Mouse (Mus musculus): ENCODE measurements around the gene Trcg1.
A peak's percentile ranks its signal among the peaks of the same experiment; 100 is the strongest.

Gene Trcg1

DNA sequence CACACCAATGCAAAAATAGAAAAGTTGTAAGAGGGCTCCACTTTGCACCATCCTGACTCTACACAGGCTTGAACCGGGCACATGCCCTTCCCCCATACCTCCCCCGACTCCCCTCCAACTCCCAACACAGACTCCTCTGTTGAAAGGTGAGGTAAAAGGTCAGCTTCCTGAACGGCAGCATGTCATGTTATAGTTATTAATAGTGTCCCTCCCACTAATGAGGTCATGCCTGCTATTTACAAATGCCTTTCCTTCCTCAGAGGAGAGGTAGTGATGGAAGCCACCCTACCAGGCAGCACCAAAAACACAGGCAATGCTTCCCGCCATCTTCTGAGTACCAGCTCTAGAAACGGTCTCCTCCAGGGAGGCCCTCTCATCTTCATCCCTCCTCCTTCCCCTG lies 28.8 kb downstream of the Trcg1 start:
- no peak for DNase-seq

- no peak for DNase-seq
Observed at GRCm38 (mm10) chr9:57267421-57267820, 31.1 kb downstream of the Trcg1 start.

DNA sequence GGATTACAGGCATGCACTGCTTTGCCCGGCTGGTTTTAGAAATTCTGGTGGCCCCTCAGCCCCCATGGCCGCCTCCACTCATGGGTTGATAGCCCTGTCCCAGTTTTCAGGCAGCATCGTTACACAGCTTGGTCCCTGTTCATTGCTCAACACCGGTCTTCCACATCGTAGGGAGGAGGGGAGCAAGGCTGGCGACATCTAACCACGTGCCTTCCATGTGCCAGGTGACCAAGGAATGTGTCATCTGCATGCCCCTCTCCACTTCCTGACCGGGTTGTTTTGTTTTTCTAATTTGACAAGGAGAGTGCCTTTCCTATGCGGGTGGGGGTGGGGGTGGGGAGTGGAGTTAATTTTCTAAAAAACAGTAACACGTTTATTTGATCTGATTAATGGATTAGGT lies 31.7 kb downstream of the Trcg1 start:
- no peak for DNase-seq

GRCm38 (mm10) chr9:57268575-57268974 lies 32.2 kb downstream of the Trcg1 start:
- no peak for DNase-seq

DNA sequence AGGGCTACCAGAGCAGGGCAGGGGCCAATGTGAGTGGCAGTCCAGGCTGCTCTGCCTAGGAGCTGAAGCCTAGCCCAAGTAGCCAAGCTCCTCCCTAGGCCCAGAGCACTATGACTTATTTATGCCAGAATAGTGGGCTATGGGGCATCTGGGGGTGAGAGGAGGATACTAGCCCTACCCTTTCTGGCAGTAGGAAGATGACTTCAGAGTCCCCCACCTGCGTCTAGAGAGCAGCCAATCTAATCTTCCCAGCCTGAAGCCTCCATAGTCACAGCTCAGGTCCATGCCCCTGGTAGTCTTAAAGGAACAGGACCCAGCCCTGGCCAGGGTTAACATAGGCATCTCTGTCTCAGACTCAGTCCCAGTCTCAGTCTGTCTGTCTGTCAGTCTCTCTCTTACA lies 33.0 kb downstream of the Trcg1 start:
- no peak for DNase-seq

GRCm38 (mm10) chr9:57270399-57270798 lies 34.0 kb downstream of the Trcg1 start:
- DNase-seq: no peak

GRCm38 (mm10) chr9:57271081-57271480 lies 34.7 kb downstream of the Trcg1 start:
- DNase-seq: no peak

DNA sequence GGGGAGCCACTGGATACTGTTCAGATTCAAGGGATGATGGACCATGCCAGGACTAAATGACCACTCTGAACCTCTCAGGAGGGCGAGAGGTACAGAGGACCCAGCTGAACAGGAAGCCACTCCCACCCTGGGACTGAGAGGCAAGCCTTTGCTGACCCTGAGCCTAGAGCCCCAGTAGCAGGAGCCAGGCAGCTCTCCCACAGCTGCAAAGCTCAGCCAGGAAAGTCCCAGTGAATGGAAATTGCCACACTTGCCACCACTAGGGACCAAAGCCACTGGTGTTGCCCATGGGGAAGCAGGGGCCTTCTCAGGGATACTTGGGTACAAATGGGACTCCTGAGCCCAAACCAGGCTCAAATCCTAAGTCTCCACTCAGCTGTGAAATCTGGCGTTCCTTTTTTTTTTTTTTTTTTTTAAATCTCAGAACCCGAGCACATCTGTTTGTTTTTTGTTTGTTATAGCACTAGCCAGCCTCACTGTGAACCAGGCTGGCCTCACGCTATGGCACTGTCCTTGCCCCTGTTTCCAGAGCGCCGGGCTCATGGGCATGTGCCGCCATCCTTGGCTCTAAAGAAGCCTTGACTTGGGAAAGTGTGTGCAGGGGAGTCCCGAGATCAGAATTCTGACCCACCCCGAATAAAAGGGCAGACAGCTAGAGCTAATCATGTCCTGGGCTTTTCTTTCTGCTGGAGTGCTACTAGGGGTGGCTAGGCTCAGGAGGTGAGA lies 35.6 kb downstream of the Trcg1 start:
- DNase-seq: no peak

DNA sequence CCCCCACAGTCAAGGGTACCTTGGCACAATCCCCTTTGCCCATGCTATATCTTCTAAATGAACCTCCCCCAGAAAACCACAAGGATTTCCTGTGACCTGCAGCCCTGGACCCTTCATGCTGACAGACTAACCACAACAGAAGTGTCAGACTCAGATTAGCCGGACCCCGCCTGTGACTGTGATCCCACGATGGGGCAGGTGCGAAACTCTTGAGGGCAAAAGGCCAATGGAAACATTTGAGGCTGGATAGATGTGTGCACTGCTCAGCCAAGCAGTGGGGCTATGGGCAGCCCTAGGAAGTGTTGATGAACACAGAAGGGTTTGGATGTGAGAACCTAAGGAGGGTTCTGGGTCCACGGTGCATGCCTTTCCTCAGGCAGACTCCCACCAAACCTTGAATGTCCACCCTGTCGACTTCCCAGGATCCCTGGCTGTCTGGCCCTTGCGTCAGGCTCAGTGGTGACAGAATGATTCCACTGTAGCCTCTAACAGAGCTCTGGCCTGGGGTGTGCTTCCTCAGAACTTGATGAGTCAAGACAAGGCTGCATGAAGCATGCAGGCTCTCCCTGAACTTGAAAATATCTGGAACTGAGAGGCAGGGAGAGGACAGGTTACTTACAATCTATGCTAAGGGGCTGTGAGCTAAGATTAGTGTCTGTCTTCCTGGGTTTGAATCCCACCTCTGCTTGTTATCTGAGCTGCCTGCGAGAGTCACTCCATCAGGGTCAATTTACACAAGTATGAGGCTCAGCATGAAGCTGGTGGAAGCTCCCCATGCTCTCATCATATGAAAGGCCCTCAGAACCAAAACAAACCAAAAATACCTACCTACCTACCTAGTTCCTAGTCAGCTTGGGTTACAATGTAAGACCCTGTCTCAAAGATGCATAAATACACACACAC lies 36.8 kb downstream of the Trcg1 start:
- peak in 1 of 2 experiments; percentile 32 for DNase-seq

DNA sequence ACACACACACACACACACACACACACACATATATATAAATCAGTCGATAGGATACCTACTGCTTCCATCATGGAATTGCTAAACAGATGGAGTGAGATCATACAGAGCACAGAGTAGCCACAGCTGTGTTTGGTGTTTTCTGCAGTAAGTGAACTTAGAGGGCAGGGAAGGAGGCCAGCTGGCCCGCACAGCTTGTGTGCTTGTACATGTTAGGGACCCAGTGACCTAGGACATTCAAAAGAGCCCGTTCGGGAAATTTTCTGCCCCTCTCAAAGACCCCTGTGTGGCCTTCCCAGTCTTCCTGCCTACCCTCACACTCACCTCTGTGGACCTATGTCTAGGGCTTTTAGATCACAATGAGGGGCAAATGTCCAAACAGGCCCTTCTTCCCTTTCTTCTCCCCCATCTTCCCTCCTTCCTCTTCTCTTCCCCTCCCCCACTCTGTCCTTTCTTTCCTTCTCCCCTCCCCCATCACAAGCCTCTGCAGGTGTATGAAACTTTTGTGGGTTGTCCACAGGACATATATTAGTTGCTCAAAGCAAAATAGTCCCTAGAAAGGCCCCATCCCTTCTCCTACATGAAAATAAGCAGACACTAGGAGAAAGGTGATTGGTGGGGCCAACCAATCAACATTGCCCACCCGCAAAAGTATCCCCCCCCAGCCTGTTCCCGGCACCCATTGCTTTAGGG lies 37.6 kb downstream of the Trcg1 start:
- no peak for DNase-seq

GRCm38 (mm10) chr9:57276311-57276710 lies 40.0 kb downstream of the Trcg1 start:
- DNase-seq: no peak

GRCm38 (mm10) chr9:57278268-57278667 lies 41.9 kb downstream of the Trcg1 start:
- DNase-seq: peak in 1 of 2 experiments; percentile 38

DNA sequence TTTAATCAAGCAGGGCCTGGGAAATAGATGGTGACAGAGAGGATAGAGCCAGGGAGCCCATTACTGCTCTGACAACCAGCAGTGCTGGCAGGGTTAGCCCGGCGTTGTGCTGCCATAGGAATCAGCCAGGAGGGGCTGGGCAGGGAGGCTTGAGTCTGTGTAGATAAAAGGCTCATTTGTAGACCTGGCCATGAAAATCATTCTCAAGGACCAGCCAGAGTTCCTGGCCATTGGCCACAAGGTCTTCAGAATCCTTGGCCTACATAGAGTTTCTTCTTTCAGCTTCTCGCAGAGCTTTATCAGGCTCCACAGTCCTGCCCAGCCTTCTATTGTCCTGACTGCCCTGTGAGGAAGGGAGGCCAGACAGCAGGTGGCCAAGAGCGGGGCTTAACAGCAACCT lies 43.1 kb downstream of the Trcg1 start:
- DNase-seq: no peak

DNA sequence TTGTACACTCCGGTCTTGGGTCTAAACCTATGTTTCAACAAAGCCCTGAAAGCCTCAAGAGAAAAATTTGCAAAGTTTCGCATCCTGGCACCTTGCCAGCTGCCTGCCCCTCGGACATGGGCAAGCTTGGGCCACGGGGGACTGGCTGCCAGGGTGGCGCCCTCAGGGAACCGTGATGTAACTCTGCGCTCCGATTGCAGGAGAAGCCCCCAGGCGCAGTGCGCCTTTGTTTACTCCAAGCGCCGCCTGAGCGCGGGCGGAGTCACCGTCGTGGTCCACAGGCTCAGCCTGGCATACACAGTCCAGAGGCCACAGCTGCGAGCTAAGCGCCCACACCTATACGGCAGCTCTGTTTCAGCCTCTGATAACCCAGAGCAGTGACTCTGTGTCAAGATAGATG lies 45.2 kb downstream of the Trcg1 start:
- peak in 1 of 2 experiments; percentile 30 for DNase-seq

DNA sequence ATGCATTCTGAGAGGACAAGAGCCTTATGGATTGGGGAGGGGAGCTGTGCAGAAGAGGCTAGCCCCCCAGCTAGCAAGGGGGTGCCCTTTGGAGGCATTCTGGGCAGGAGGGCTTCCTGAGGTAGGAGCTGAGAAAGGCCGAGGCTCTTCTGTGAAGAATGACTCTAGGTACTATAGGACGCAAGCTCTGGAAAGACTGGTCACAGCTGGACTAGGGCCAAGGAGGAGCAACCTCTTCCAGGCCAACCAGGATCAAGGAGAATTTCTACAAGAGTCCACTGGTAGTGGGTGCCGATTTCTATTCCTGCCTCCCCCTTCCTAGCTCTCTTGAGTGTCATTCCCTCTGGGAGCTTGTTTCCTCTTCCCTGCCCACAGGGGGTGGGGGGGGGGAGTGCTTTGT lies 46.3 kb downstream of the Trcg1 start:
- DNase-seq: no peak

GRCm38 (mm10) chr9:57283311-57283710 lies 47.0 kb downstream of the Trcg1 start:
- no peak for DNase-seq

DNA sequence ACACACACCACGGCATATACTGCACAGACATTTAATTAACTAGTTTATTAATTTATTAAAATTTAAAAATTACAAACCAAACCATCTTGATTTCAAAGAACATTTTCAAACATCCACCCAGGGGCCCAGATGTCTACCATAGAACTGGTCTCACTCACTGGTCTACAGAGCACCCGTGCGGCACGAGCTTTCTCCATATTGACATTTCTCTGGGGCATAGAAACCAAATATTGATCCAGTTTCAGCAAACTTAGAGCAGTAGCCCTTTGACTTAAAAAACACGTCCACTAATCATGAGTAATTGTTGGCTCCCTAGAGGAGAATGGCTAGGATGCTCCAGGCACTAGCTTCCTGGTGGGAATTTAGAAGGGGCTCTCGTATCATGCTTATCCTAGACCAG lies 50.8 kb downstream of the Trcg1 start:
- DNase-seq: no peak

DNA sequence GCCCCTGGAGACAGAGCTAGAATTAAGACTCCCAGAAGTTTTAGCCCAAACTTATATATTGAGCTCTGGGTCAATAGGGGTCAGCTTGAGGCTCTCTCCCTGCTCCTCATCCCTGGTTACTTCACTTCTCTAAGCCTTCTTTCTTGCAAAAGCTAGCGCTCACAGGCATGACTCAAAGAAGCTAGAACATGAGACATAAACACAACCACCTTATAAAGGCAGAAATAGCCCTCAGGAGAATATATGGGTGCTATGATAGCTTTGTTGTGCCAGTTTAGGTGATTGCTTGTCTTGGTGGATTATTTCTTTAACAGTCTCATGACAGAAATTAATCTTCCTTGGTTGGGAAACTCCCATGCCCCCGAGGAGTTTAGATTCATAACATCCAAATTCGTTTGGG lies 58.5 kb downstream of the Trcg1 start:
- no peak for DNase-seq

DNA sequence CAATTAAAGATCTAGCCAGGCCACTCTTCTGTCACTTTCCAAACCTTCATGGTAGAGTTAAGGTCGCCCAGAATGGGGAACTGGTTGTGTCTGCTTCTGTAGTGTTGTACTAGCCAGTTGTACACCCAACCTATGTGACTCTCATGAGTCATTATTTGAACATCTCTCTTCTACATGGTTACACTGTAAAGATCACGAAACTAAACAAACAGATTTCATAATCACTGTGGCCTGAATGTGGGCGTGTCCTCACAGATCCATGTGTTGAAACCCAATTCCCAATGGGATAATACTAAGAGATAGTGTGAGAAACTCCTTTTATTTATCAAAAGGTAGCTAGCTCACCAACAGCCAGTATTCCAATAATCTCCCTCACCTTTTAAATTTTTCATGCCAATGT lies 59.3 kb downstream of the Trcg1 start:
- no peak for DNase-seq

- no peak for DNase-seq
Observed at GRCm38 (mm10) chr9:57296277-57296676, 59.9 kb downstream of the Trcg1 start.

DNA sequence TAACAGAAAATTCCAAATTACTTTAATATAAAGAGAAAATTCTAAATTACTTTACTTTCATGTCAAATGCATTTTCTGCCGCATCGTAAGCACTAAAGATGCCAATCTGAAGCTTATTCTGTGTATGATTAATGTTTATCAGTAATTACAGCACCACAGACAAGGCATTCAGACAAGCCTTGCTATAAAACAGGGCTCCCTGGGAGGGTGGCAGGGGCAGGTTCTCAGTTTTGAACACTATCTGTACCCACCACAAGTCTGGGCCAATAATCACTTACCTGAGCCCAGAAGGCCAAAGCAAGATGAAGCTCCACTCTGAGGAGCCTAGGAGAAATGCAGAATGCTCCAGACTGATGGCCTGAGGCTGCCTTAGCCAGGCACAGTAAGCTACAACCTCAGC lies 61.6 kb downstream of the Trcg1 start:
- no peak for DNase-seq
